Mouse (Mus musculus) central nervous system, embryonic 14 days (tissue): Measurements from ENCODE around the gene Ap5b1. TPM values are rescaled to one million over a fixed set of nuclear protein-coding genes. Genes with fewer than 3 reads are reported as not detected.

Source experiments
- polyA plus RNA-seq: library from polyadenylated mRNA; depleted of rRNA; stranded (reverse); fragments of >200 nt; gene quantifications from 2 replicates; pipeline ENCODE4 v1.2.3, GENCODE M21; 2012; rRNA removed

The Ap5b1 gene
- 2.4 and 2.5 TPM in 2 replicates for polyA plus RNA-seq

GRCm38 (mm10) chr19:5567534-5568469 lies at the start of gene Ap5b1:
Gene Ap5b1 (plus strand): TSS chr19:5568025.

GRCm38 (mm10) chr19:5560457-5561041 lies 7.3 kb upstream of the Ap5b1 start, which contains the start of gene Ovol1:
Gene Ovol1 (minus strand): TSS chr19:5560646.

GRCm38 (mm10) chr19:5601752-5602541 lies 34.1 kb downstream of the Ap5b1 start, which contains the start of gene Rnaseh2c:
Gene Rnaseh2c (plus strand): TSS chr19:5601873.

GRCm38 (mm10) chr19:5609547-5610404 lies 42.0 kb downstream of the Ap5b1 start, which contains the start of gene Kat5:
Gene Kat5 (minus strand): TSS chr19:5610237.

Other genes with a start within 250 kb of the Ap5b1 start
- not detected in 2 replicates for gene Catsper1, start 232.3 kb upstream of the Ap5b1 start, polyA plus RNA-seq
- gene Cst6, start 218.5 kb upstream of the Ap5b1 start, polyA plus RNA-seq: 2.2 and 2.4 TPM in 2 replicates
- 42.2 and 43.6 TPM in 2 replicates for gene Eif1ad, start 201.3 kb upstream of the Ap5b1 start, polyA plus RNA-seq
- gene Banf1, start 200.9 kb upstream of the Ap5b1 start, polyA plus RNA-seq: 200 and 202 TPM in 2 replicates
- 89.8 and 93.4 TPM in 2 replicates for gene Sart1, start 179.3 kb upstream of the Ap5b1 start, polyA plus RNA-seq
- gene Tsga10ip, start 165.5 kb upstream of the Ap5b1 start, polyA plus RNA-seq: 0.05 TPM in 1 of 2 replicates, not detected in the other
- gene Drap1, start 143.0 kb upstream of the Ap5b1 start, polyA plus RNA-seq: 304 and 309 TPM in 2 replicates
- 76.5 and 85.9 TPM in 2 replicates for gene AI837181, start 142.9 kb upstream of the Ap5b1 start, polyA plus RNA-seq
- gene Fosl1, start 120.5 kb upstream of the Ap5b1 start, polyA plus RNA-seq: 0.05 TPM in 1 of 2 replicates, not detected in the other
- gene Ccdc85b, start 110.1 kb upstream of the Ap5b1 start, polyA plus RNA-seq: 10.6 and 11.6 TPM in 2 replicates
- 216 and 221 TPM in 2 replicates for gene Fibp, start 107.4 kb upstream of the Ap5b1 start, polyA plus RNA-seq
- gene Ctsw, start 99.5 kb upstream of the Ap5b1 start, polyA plus RNA-seq: 2.6 and 2.7 TPM in 2 replicates
- gene Efemp2, start 94.1 kb upstream of the Ap5b1 start, polyA plus RNA-seq: 50.0 and 85.2 TPM in 2 replicates
- gene Mus81, start 79.6 kb upstream of the Ap5b1 start, polyA plus RNA-seq: 57.1 and 64.2 TPM in 2 replicates
- 1,583 and 1,664 TPM in 2 replicates for gene Cfl1, start 77.6 kb upstream of the Ap5b1 start, polyA plus RNA-seq
- gene 1700020D05Rik, start 64.2 kb upstream of the Ap5b1 start, polyA plus RNA-seq: 3.8 and 4.0 TPM in 2 replicates
- 103 and 108 TPM in 2 replicates for gene Snx32, start 57.5 kb upstream of the Ap5b1 start, polyA plus RNA-seq
- gene Ovol1, start 7.4 kb upstream of the Ap5b1 start, polyA plus RNA-seq: 0.05 and 0.56 TPM in 2 replicates
- gene Rnaseh2c, start 33.8 kb downstream of the Ap5b1 start, polyA plus RNA-seq: 90.9 and 107 TPM in 2 replicates
- gene Kat5, start 42.2 kb downstream of the Ap5b1 start, polyA plus RNA-seq: 155 and 159 TPM in 2 replicates
- gene Rela, start 69.5 kb downstream of the Ap5b1 start, polyA plus RNA-seq: 38.6 and 41.9 TPM in 2 replicates
- gene Sipa1, start 95.7 kb downstream of the Ap5b1 start, polyA plus RNA-seq: 25.8 and 34.4 TPM in 2 replicates
- gene Map3k11, start 120.7 kb downstream of the Ap5b1 start, polyA plus RNA-seq: 20.8 and 24.0 TPM in 2 replicates
- 80.3 and 94.9 TPM in 2 replicates for gene Pcnx3, start 120.9 kb downstream of the Ap5b1 start, polyA plus RNA-seq
- 0.05 and 0.21 TPM in 2 replicates for gene Kcnk7, start 136.3 kb downstream of the Ap5b1 start, polyA plus RNA-seq
- 25.1 and 28.3 TPM in 2 replicates for gene Ehbp1l1, start 158.3 kb downstream of the Ap5b1 start, polyA plus RNA-seq
- gene Fam89b, start 161.6 kb downstream of the Ap5b1 start, polyA plus RNA-seq: 241 and 283 TPM in 2 replicates
- gene Ltbp3, start 172.9 kb downstream of the Ap5b1 start, polyA plus RNA-seq: 64.1 and 102 TPM in 2 replicates
- gene Scyl1, start 203.4 kb downstream of the Ap5b1 start, polyA plus RNA-seq: 121 and 140 TPM in 2 replicates